Mouse (Mus musculus): ENCODE measurements around the gene Abi3bp. TPM values are rescaled to one million over a fixed set of nuclear protein-coding genes. Genes with fewer than 3 reads are reported as not detected.
A peak's percentile ranks its signal among the peaks of the same experiment; 100 is the strongest.

Gene Abi3bp
- not detected in 2 replicates for total RNA-seq (2017)

- 0 out of 2 replicates have a peak, but pooled peaks have one; percentile 18 for ATAC-seq (replicated peaks; ENCODE audit: low read depth, poor library complexity, severe bottlenecking)
Observed at GRCm38 (mm10) chr16:56477677-56478574, at the start of gene Abi3bp. Gene Abi3bp (plus strand): TSS chr16:56477878.

- no peak for ATAC-seq (replicated peaks; ENCODE audit: low read depth, poor library complexity, severe bottlenecking)
Observed at GRCm38 (mm10) chr16:56435293-56436185, 42.1 kb upstream of the Abi3bp start.

GRCm38 (mm10) chr16:56440243-56440642 is 37.4 kb upstream of the Abi3bp start:
- ATAC-seq (replicated peaks; ENCODE audit: low read depth, poor library complexity, severe bottlenecking) = no peak

DNA sequence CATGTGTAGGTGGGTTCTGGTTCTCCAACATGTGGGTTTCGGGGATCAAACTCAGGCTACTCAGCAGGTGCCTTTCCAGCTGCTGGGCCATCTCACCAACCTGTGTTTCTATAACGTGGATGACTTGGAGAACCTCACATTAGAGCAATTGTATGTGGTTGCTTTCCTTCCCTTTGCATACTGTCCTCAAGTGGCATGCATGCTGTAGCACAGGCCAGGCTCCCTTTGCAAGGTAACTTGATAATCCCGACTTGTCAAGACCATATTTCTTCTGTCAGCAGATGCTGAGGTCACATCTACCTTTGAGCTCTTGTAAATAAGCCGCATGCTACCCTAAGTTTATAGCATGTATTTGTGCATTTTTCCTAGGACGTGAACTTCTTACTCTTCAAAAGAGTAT is 36.6 kb upstream of the Abi3bp start:
- no peak for ATAC-seq (replicated peaks; ENCODE audit: low read depth, poor library complexity, severe bottlenecking)

- no peak for ATAC-seq (replicated peaks; ENCODE audit: low read depth, poor library complexity, severe bottlenecking)
Observed at GRCm38 (mm10) chr16:56441658-56442344, 35.9 kb upstream of the Abi3bp start.

DNA sequence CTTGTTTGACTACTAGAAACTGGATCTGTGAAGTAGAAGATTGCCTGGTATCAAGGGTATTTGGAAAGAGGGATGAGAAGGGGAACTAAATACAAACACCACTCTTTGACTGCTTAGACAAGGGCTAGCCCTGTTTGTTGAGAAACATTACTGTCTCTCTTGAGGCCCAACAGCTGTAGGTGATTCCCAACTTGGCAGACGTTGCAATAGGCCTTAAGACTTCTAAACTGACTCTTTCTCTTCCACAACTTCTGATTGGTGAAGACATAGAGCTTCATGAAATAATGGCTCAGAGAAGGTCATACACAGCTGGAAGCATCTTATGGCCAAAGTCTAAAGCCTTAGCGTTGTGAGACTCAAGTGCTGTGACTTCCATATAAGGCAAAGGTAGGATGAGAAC is 26.2 kb upstream of the Abi3bp start:
- no peak for ATAC-seq (replicated peaks; ENCODE audit: low read depth, poor library complexity, severe bottlenecking)

GRCm38 (mm10) chr16:56451923-56452322 is 25.8 kb upstream of the Abi3bp start:
- no peak for ATAC-seq (replicated peaks; ENCODE audit: low read depth, poor library complexity, severe bottlenecking)

GRCm38 (mm10) chr16:56458052-56458754 is 19.5 kb upstream of the Abi3bp start:
- ATAC-seq (replicated peaks; ENCODE audit: low read depth, poor library complexity, severe bottlenecking) = no peak

DNA sequence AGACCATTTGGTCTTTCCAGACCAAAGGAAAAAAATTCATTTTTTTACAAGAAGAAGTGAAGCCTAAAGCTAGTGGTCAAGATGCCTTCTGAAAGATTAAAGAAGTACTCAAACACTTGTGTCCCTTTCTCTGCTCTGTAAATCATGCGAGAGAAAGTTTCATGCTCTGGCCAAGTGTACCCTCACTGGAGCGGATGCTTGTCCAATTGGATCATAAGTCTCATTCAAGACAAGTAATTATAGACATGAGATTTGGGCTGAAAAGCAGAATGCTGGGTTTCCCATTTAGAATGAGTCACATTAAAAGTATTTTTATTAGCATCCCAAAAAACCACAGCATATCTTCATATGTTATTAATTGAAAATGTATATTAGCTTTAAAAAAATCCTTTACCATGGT is 4.5 kb upstream of the Abi3bp start:
- ATAC-seq (replicated peaks; ENCODE audit: low read depth, poor library complexity, severe bottlenecking) = no peak

DNA sequence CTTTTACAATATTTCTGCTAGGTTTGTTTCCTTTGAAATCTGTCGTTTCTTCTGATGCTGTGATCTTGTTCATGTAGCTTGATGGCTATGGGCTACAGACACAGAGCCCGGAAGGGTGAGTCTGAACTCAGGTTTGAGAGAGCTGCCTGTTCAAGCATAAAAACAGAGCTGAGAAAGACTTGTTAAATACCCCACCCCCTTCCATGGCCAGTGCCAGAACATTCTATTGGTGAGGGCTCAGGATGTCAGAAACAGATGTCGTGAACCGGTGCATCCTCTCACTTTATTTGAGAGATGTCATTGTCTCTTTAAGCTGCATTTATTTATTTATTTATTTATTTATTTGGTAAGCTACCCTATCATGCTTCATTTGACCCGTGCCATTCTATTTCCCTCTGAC is 2.0 kb upstream of the Abi3bp start:
- ATAC-seq (replicated peaks; ENCODE audit: low read depth, poor library complexity, severe bottlenecking) = no peak

DNA sequence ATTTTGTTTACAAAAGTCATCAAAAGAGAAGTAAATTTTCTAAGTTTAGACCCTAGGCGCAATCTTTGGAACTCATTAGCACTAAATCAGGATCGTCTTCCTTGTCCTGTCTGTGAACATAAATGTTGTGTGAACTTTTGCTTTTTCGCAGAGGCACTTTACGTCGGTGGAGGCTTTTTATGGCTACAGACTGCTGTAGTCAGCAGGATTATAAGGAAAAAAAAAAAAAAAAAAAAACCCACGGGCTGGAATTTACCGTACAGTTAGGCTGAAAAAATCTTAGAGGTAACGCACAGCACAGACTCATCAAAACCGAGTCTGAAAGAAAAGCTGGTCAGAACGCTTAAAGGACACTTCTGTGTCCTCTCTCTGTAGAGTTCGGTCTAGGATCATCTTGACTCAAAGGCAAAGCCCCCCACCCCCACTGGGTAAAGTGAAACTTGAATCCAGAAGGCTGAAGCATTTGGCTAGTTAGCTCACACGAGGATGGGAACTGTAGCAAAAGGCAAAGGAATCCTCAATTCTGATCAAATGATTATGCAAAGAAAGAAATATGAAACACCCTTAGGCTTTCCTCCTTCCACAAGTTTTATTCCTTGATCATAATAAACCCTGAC is 1.0 kb downstream of the Abi3bp start:
- no peak for ATAC-seq (replicated peaks; ENCODE audit: low read depth, poor library complexity, severe bottlenecking)

DNA sequence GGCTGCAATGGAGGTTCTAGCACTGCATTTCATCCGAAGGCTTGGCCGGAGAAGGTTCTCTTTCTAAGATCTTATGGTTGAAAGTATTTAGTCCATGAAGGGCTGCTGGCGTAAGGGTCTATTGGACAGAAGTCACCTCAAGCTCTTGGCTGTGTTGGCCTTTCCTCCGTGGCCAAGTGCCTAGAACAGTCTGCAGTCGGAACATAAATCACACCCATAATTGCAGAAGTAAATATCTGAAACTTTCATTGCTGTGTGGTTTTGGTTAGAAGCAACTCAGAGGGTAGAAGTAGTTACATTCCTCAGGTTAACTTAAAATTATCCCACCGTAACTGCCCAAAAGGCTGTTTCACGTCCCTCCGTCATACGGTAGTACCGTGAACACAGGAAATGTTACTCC is 5.8 kb downstream of the Abi3bp start:
- peak; percentile 50; the same call in 1 of the 2 replicates for ATAC-seq (replicated peaks; ENCODE audit: low read depth, poor library complexity, severe bottlenecking)

- no peak for ATAC-seq (replicated peaks; ENCODE audit: low read depth, poor library complexity, severe bottlenecking)
Observed at GRCm38 (mm10) chr16:56486461-56486860, 8.8 kb downstream of the Abi3bp start.

DNA sequence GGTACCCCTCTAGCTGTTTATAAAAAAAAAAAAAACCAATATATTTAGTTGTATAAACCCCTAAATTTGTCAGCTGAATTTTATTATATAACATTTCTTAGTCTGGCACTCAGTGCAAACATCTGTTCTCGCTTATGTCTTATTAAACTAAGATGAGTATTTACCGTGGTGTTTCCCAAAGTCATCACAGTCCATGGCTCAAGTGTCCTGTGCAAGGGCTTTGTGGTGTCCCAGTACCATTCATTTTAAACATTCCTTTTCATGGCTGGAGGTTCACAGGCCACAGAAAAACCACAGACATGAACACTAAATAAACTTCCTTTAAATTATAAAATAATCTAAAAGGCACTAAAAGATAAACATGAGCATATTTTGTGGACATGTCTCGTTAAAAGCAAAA is 13.2 kb downstream of the Abi3bp start:
- no peak for ATAC-seq (replicated peaks; ENCODE audit: low read depth, poor library complexity, severe bottlenecking)

DNA sequence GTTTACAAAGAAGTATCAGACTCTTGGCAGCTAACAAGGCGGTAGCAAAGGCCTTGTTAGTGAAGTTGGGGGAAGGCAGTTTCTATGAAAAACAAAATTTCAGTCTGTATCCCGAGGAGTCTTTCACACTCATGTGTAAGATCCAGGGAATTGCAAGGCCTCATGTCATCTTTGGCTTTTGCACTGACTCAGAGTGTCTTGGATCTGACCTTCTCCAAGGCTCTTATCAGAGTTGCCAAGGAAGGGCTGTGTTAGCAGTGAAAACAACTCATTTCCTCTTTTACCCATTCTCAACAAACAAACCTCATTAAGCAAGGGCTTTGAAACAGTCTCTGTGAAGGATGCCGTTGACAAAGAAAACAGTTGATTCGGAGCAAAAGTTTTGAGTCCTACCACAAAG is 17.6 kb downstream of the Abi3bp start:
- no peak for ATAC-seq (replicated peaks; ENCODE audit: low read depth, poor library complexity, severe bottlenecking)

GRCm38 (mm10) chr16:56496743-56497142 is 19.1 kb downstream of the Abi3bp start:
- 0 out of 2 replicates have a peak, but pooled peaks have one; percentile 54 for ATAC-seq (replicated peaks; ENCODE audit: low read depth, poor library complexity, severe bottlenecking)

- no peak for ATAC-seq (replicated peaks; ENCODE audit: low read depth, poor library complexity, severe bottlenecking)
Observed at GRCm38 (mm10) chr16:56498680-56499079, 21.0 kb downstream of the Abi3bp start.

DNA sequence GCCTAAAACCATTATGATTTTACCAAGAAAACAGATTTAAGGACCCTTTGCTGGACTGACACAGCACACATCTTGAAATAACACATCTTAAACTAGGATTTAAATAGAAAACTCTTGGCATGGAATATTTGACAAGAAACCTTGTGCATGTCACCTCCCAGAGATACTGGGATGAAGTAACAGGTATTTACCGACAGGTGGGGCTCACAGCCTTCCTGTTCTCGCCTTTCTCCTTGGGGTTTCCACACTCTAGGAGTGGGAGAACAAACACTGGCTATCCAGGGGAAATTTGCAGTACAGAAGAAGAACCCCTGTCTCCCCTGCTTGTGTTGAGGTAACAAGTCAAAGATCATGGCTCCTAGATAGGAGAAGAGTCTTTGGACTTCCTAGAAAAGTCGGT is 22.8 kb downstream of the Abi3bp start:
- no peak for ATAC-seq (replicated peaks; ENCODE audit: low read depth, poor library complexity, severe bottlenecking)

DNA sequence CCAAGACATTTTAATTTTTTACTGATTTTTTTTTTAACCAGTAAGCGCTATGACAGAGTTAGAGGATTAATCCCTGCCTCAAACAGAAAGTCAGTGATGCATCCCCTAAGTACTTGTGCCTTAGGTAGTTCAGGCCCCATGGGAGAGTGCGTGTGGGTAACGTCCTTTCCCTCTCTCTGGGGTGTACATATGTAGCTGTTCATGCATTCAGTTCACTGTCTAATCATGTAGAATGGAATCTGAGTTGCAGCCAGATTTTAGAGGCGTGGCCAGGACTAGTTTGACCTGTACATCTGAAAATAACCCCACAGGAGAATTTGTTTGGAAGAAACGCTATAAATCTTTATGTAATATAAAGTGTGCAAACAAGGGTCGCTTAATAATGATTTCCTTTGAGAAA is 23.4 kb downstream of the Abi3bp start:
- ATAC-seq (replicated peaks; ENCODE audit: low read depth, poor library complexity, severe bottlenecking) = no peak
